Mouse (Mus musculus) heart, embryonic 11.5 days (tissue): ENCODE measurements at regions not wholly inside any gene's neighbourhood (a gene's known extent, or its start where the extent isn't known, plus 50 kb on each side); places are given as distances from the start of the nearest gene placed in this dataset.

Experiments used
- ATAC-seq: fragments of 200-750 bp; cut with Nextera tagmentation; replicated peaks from 2 replicates; pipeline ENCODE4 v1.8.0; 2017; ENCODE audit warnings: moderate library complexity; ENCODE audit not compliant: insufficient number of reproducible peaks, low FRiP score, low TSS enrichment
- H3K27ac ChIP-seq: fragments of 300-500 bp; sonication (generic); 2 replicates; pipeline ENCODE4 v1.5.1; 2014; ENCODE audit warnings: mild to moderate bottlenecking, low read depth, low read length
- H3K27me3 ChIP-seq: fragments of 300-500 bp; sonication (generic); 2 replicates; pipeline ENCODE4 v1.6.1; 2014; ENCODE audit warnings: mild to moderate bottlenecking, low read length, mixed read lengths; ENCODE audit not compliant: control insufficient read depth, insufficient read depth
- H3K36me3 ChIP-seq: fragments of 300-500 bp; sonication (generic); 2 replicates; pipeline ENCODE4 v1.6.1; 2014; ENCODE audit warnings: mild to moderate bottlenecking, low read length, moderate library complexity, mixed read lengths; ENCODE audit not compliant: control insufficient read depth, insufficient read depth
- H3K4me1 ChIP-seq: fragments of 300-500 bp; sonication (generic); 2 replicates; pipeline ENCODE4 v1.6.1; 2014; ENCODE audit warnings: low read length; ENCODE audit not compliant: control insufficient read depth, insufficient read depth
- H3K4me2 ChIP-seq: fragments of 300-500 bp; sonication (generic); 2 replicates; pipeline ENCODE4 v1.6.1; 2014; ENCODE audit warnings: mild to moderate bottlenecking, moderate library complexity
- H3K4me3 ChIP-seq: fragments of 300-500 bp; sonication (generic); 2 replicates; pipeline ENCODE4 v1.5.1; 2014; ENCODE audit warnings: low read depth, low read length
- H3K9ac ChIP-seq: fragments of 300-500 bp; sonication (generic); 2 replicates; pipeline ENCODE4 v1.6.1; 2014; ENCODE audit warnings: mild to moderate bottlenecking, low read depth, low read length, moderate library complexity
- H3K9me3 ChIP-seq: fragments of 300-500 bp; sonication (generic); replicated peaks from 2 replicates; pipeline ENCODE4 v1.6.1; 2016; ENCODE audit warnings: low read length; ENCODE audit not compliant: control insufficient read depth
- WGBS: fragments of 180-500 bp; shearing (Covaris S2); extraction: QIAGEN DNeasy Blood & Tissue Kit; methylation state at CpG from one replicate; pipeline ENCODE4 v1.1.7; 2014; ENCODE audit not compliant: insufficient replicate concordance; 5-methylcytosine and 5-hydroxymethylcytosine counted together

DNA sequence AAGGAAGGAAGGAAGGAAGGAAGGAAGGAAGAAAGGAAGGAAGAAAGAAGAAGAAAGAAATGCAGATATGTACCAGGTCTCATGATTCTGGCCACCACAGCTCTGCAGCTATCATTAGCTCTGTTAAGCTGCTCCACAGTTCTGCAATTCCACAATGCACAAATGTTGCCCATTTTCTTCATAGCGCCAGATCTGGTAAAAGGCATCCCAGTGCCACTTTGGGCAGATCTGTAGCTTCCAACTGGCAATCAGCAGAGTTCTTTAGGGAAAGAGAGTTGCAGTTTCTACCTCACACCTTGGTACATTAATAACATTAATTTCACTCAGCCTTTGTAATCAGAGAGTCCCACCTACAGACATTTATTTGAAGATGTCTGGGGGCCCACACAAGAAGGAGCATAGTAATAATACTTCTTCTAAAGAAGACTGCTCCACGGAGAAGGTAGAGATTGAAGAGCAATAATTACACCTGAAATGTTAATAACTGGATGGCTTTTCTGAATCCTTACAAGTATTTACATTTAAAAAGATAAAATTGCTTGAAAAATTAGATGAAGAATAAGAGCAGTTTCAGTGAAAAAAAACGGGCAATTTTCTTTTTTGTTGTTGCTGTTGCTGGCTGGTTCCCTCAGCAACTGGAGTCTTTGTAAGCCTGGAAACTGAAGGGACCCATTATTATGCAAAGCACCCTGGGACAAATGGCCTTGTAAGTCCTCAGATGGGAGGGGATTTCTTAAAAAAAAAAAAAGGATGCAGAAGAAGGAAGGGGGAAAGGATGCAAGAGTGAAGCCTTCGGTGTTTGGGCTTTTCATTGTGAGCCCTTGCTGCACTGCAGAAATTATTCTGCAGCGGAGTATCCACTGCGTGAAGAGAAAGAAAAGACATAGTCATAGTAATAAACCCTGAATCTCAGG, 418.1 kb upstream of the Nr5a2 start:
- no peak overlapping the region for H3K4me3 ChIP-seq
- no peak overlapping the region for H3K4me2 ChIP-seq
- H3K4me1 ChIP-seq: no peaks in the 10 kb centered on the region
- 30% methylated on average over 6 of the region's 6 CpGs for WGBS
- no peak for ATAC-seq
- no peaks in the 10 kb centered on the region for H3K36me3 ChIP-seq
- H3K27ac ChIP-seq: no peak overlapping the region
- H3K27me3 ChIP-seq: no peaks in the 10 kb centered on the region
- H3K9ac ChIP-seq: no peak overlapping the region
- no peaks in the 10 kb centered on the region for H3K9me3 ChIP-seq

DNA sequence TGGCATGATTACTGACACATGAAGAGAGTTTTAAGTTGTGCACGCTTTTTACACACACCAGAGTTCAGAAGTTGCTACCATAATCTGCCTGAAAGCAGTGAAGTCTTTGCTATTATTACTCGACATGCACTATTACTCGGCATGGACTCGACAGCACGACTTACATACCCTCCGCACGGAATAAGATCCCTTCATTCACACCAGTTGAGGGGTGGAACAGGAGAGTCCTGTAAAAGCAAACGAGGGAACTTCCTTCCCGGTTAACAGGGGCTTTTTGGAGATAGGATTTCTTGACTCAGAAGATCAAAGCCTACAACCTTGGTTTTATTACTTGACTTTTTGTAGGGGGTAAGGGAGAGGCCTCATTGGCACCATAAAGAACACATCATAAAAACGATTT, 416.4 kb upstream of the Nr5a2 start:
- H3K4me2 ChIP-seq: no peak overlapping the region
- no peak overlapping the region for H3K4me3 ChIP-seq
- H3K9me3 ChIP-seq: no peaks in the 10 kb centered on the region
- H3K4me1 ChIP-seq: no peaks in the 10 kb centered on the region
- H3K27me3 ChIP-seq: no peaks in the 10 kb centered on the region
- H3K36me3 ChIP-seq: no peaks in the 10 kb centered on the region
- ATAC-seq: no peak
- no peak overlapping the region for H3K9ac ChIP-seq
- H3K27ac ChIP-seq: no peak overlapping the region
- 68% methylated on average over 10 of the region's 10 CpGs for WGBS

DNA sequence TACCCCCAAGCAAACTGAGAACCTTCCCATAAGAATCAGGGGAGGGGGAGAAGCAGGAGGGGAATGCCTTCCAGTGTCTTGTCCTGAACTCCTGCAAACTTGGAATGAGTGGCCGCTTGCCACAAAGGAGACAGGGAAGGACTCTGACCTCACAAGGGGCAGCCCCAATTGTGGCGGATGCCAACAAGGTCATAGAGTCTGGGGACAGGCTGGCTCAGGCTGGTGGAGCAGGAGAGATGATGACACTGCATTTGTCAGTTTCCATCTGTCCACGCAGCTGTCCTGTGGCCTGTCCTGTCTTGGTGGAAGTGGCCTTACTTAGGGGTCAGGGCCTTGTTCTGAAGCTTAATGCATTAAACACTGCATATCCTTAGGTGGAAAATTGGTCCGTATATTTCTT, 414.4 kb upstream of the Nr5a2 start:
- Histone ChIP-seq H3K9ac (no peak overlapping the region), H3K4me1 (no peaks in the 10 kb centered on the region), H3K27me3 (no peaks in the 10 kb centered on the region), H3K4me3 (no peak overlapping the region), H3K36me3 (no peaks in the 10 kb centered on the region), H3K4me2 (no peak overlapping the region), H3K9me3 (no peaks in the 10 kb centered on the region), H3K27ac (no peak overlapping the region)
- WGBS: 65% methylated on average over 4 of the region's 4 CpGs
- no peak for ATAC-seq

DNA sequence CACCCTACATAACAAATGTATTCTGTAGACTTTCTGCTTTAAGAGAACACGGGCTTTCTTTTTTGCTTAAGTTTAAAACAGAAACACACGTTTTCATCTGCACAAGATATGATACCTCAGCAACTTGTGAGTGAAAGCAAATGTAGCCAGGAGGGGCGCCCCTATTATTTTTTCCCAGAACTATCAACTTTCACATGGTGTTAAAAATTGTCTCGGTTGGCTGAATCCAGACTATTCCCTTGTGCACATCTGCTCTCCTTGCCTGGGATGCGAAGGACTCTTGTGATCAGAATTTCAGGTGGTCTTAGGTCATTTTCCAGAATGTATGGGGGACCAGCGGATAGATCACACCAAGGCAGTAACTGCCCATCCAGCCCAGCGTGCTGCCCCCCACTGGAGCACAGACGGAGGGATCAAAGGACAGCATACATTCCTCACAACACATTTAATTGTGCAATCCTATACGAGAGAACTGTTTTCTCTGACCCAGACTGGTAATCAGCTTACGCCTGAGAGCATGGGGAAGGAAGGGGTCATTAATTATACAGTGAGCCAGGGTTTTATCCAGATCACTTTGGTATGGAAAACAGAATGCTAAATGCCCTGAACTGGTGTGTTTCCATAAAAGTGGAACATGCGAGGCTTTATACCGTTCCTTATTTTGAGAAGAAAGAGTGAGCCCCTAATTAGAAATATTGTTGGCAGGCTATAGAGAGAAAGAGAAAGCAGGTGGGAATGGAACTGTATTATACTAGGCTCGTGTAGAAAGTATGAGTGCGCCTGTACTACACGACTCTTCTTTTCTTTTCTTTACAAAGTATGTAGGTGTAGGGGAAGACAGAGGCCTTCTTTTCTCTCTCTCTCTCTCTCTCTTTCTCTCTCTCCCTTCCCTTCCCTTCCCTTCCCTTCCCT, 413.5 kb upstream of the Nr5a2 start:
- Histone ChIP-seq H3K36me3 (no peaks in the 10 kb centered on the region), H3K9ac (no peak overlapping the region), H3K27me3 (no peaks in the 10 kb centered on the region), H3K4me1 (no peaks in the 10 kb centered on the region), H3K9me3 (no peaks in the 10 kb centered on the region), H3K4me3 (no peak overlapping the region), H3K27ac (no peak overlapping the region), H3K4me2 (no peak overlapping the region)
- 66% methylated on average over 15 of the region's 15 CpGs for WGBS
- no peak for ATAC-seq

DNA sequence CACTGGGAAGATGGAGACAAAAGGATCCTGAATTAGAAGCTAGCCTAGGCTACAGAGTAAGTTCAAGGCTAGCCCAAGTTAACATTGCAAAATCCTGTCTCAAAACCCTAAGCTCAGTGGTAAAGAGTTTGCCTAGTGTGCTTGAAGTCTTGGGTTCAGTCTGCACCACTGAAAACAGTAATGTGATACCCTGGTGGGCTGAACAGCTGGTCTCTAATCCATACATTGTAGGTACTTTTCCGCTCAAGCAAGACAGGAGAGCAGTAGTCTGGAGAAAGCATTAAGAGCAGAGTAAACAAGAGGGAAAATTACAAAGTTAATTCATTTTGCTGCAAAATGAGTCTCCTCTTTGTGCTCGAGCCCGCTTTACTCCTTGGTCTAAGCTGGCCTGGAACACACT, 412.0 kb upstream of the Nr5a2 start:
- Histone ChIP-seq H3K4me3 (no peak overlapping the region), H3K4me2 (no peak overlapping the region), H3K9ac (no peak overlapping the region), H3K36me3 (no peaks in the 10 kb centered on the region), H3K4me1 (no peaks in the 10 kb centered on the region), H3K9me3 (no peaks in the 10 kb centered on the region), H3K27ac (no peak overlapping the region), H3K27me3 (no peaks in the 10 kb centered on the region)
- ATAC-seq: no peak
- 88% methylated on average over 3 of the region's 3 CpGs for WGBS

DNA sequence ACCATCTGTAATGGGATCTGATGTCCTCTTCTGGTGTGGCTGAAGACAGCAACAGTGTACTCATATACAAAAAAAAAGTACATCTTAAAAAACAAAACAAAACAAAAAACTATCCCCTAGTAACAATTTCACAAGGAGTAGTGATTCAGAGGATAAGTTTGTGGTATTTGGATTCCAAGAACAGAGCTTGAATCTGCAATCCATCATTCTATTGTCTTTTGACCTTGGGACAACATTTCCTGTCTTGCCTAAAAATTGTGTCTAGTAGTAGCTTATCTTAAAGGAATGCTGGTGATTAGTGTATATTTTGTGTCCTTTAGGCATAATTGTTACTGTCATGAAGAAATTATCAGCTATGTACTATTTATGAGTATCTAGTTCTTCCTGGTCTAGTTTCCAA, 404.1 kb upstream of the Nr5a2 start:
- Histone ChIP-seq H3K4me1 (no peaks in the 10 kb centered on the region), H3K9ac (no peak overlapping the region), H3K4me2 (no peak overlapping the region), H3K27me3 (no peaks in the 10 kb centered on the region), H3K9me3 (no peaks in the 10 kb centered on the region), H3K36me3 (no peaks in the 10 kb centered on the region), H3K27ac (no peak overlapping the region), H3K4me3 (no peak overlapping the region)
- no peak for ATAC-seq

DNA sequence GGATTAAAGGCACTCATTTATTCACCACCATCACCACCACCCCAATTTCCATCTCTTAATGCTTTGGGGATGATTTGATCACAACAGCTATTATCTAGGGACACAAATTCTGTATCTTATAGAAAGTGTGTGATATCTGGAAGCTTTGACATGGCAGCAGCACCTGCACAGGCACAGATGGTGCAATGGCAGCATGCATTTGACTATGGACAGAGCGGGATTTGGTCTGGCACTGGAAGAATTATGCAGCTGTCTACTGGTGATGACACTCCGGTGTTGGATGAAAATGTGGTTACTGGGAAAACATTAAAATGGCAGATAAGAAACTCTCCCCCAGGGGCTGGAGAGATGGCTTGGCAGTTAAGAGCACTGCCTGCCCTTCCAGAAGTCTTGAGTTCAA, 403.7 kb upstream of the Nr5a2 start:
- H3K9me3 ChIP-seq: no peaks in the 10 kb centered on the region
- H3K4me2 ChIP-seq: no peak overlapping the region
- no peak for ATAC-seq
- H3K36me3 ChIP-seq: no peaks in the 10 kb centered on the region
- H3K27me3 ChIP-seq: no peaks in the 10 kb centered on the region
- H3K4me1 ChIP-seq: no peaks in the 10 kb centered on the region
- no peak overlapping the region for H3K4me3 ChIP-seq
- H3K27ac ChIP-seq: no peak overlapping the region
- H3K9ac ChIP-seq: no peak overlapping the region
- 90% methylated on average over 2 of the region's 2 CpGs for WGBS

DNA sequence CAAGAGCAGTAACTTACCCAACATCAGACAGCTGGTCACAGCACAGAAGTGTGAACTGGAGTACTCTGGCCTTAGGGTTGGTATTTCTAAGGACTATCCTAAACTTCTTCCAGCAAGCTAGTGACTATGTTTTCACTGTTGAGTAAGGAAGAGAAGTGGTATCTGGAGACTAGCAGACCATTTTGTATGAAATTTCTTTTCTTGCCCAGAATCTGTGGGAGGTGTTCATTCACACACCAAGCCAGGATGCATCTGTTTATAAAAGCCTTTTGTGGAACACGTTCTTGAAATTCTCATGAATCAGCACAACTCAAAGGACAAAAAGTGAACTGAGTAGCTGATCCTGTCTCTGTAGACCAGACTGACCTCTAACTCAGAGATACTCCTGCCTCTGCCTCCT, 403.3 kb upstream of the Nr5a2 start:
- H3K4me1 ChIP-seq: no peaks in the 10 kb centered on the region
- H3K36me3 ChIP-seq: no peaks in the 10 kb centered on the region
- no peak overlapping the region for H3K4me2 ChIP-seq
- no peak overlapping the region for H3K4me3 ChIP-seq
- no peak overlapping the region for H3K9ac ChIP-seq
- no peak overlapping the region for H3K27ac ChIP-seq
- no peaks in the 10 kb centered on the region for H3K27me3 ChIP-seq
- H3K9me3 ChIP-seq: no peaks in the 10 kb centered on the region
- WGBS: 60% methylated on average over 1 of the region's 1 CpGs
- no peak for ATAC-seq
